Mouse (Mus musculus) heart, embryonic 15.5 days (tissue): ENCODE measurements around the gene Aanat. TPM values are rescaled to one million over a fixed set of nuclear protein-coding genes. Genes with fewer than 3 reads are reported as not detected.
A peak's percentile ranks its signal among the peaks of the same experiment; 100 is the strongest.
"Not testable (repeated sequence)": the region's sequence is repeated elsewhere in the genome, so short reads cannot be mapped to it uniquely, and the experiment has no call there.

Experiments used
- ATAC-seq: fragments of 200-750 bp; cut with Nextera tagmentation; replicated peaks from 2 replicates; pipeline ENCODE4 v1.8.0; 2017; ENCODE audit warnings: low read depth, moderate TSS enrichment; ENCODE audit not compliant: insufficient number of reproducible peaks, insufficient read depth, low FRiP score
- H3K27ac ChIP-seq: fragments of 300-500 bp; sonication (generic); 2 replicates; pipeline ENCODE4 v1.5.1; 2015; ENCODE audit warnings: mild to moderate bottlenecking, inconsistent platforms
- H3K27me3 ChIP-seq: fragments of 300-500 bp; sonication (generic); 2 replicates; pipeline ENCODE4 v1.6.1; 2015; ENCODE audit warnings: inconsistent platforms
- H3K36me3 ChIP-seq: fragments of 300-500 bp; sonication (generic); 2 replicates; pipeline ENCODE4 v1.6.1; 2015; ENCODE audit warnings: mild to moderate bottlenecking, inconsistent platforms
- H3K4me1 ChIP-seq: fragments of 300-500 bp; sonication (generic); replicated peaks from 2 replicates; pipeline ENCODE4 v1.6.1; 2015; ENCODE audit warnings: inconsistent platforms
- H3K4me2 ChIP-seq: fragments of 300-500 bp; sonication (generic); 2 replicates; pipeline ENCODE4 v1.6.1; 2015; ENCODE audit warnings: inconsistent platforms, mild to moderate bottlenecking, moderate library complexity
- H3K4me3 ChIP-seq: fragments of 300-500 bp; sonication (generic); 2 replicates; pipeline ENCODE4 v1.5.1; 2015; ENCODE audit warnings: mild to moderate bottlenecking, inconsistent platforms
- H3K9ac ChIP-seq: fragments of 300-500 bp; sonication (generic); 2 replicates; pipeline ENCODE4 v1.6.1; 2015; ENCODE audit warnings: mild to moderate bottlenecking, inconsistent platforms
- H3K9me3 ChIP-seq: fragments of 300-500 bp; sonication (generic); replicated peaks from 2 replicates; pipeline ENCODE4 v1.6.1; 2016; ENCODE audit warnings: inconsistent platforms
- WGBS: fragments of 180-500 bp; shearing (Covaris S2); methylation state at CpG from one replicate; pipeline ENCODE4 v1.1.7; 2015; ENCODE audit warnings: mixed read lengths; 5-methylcytosine and 5-hydroxymethylcytosine counted together
- polyA plus RNA-seq: library from polyadenylated mRNA; unstranded; fragments of >200 nt; fragmentation: Nextera tagmentation; extraction: Ambion mirVana; gene quantifications from 2 replicates; pipeline ENCODE4 v1.2.1, GENCODE M21; 2015

Aanat gene
- polyA plus RNA-seq, 1 experiment from 2014 or later: not detected

- H3K4me1 ChIP-seq, H3K27ac ChIP-seq: not testable (repeated sequence)
- WGBS: 73% methylated on average over 8 of the region's 8 CpGs
These were observed 50.4 kb downstream of the Aanat start for GRCm38 (mm10) chr11:116636607-116637006.

GRCm38 (mm10) chr11:116641168-116641567 lies 54.9 kb downstream of the Aanat start:
- H3K9ac ChIP-seq: no peak overlapping the region
- H3K27ac ChIP-seq: no peak overlapping the region
- H3K4me1 ChIP-seq: peaks cover 13% of the 10 kb centered on the region
- no peak overlapping the region for H3K4me3 ChIP-seq
- ATAC-seq: no peak
- no peaks in the 10 kb centered on the region for H3K9me3 ChIP-seq
- 47% methylated on average over 5 of the region's 5 CpGs for WGBS
- H3K27me3 ChIP-seq: peaks cover 15% of the 10 kb centered on the region
- no peaks in the 10 kb centered on the region for H3K36me3 ChIP-seq
- H3K4me2 ChIP-seq: no peak overlapping the region

More at GRCm38 (mm10) chr11:116636607-116637006, 50.4 kb downstream of the Aanat start:
- H3K9me3 ChIP-seq, H3K9ac ChIP-seq, H3K4me3 ChIP-seq, H3K27me3 ChIP-seq, H3K36me3 ChIP-seq, H3K4me2 ChIP-seq, ATAC-seq: not testable (repeated sequence)

GRCm38 (mm10) chr11:116641731-116642130 lies 55.5 kb downstream of the Aanat start:
- H3K27ac ChIP-seq: no peak overlapping the region
- H3K27me3 ChIP-seq: peaks cover 19% of the 10 kb centered on the region
- no peak overlapping the region for H3K4me2 ChIP-seq
- no peak for ATAC-seq
- H3K4me1 ChIP-seq: peaks cover 14% of the 10 kb centered on the region
- H3K9me3 ChIP-seq: no peaks in the 10 kb centered on the region
- H3K36me3 ChIP-seq: no peaks in the 10 kb centered on the region
- no peak overlapping the region for H3K4me3 ChIP-seq
- WGBS: 65% methylated on average over 3 of the region's 3 CpGs
- no peak overlapping the region for H3K9ac ChIP-seq

- Histone ChIP-seq H3K9me3 (no peaks in the 10 kb centered on the region), H3K36me3 (no peaks in the 10 kb centered on the region), H3K4me2 (peak overlapping the region; percentile 50), H3K9ac (no peak overlapping the region), H3K4me3 (peak overlapping the region; percentile 12; the same call in 1 of the 2 replicates), H3K27me3 (peaks cover 28% of the 10 kb centered on the region), H3K27ac (no peak overlapping the region), H3K4me1 (peaks cover 24% of the 10 kb centered on the region)
- WGBS: 34% methylated on average over 14 of the region's 14 CpGs
- ATAC-seq: peak; percentile 36
These were observed 56.7 kb downstream of the Aanat start for GRCm38 (mm10) chr11:116642681-116643578.

- Histone ChIP-seq H3K4me1 (peaks cover 28% of the 10 kb centered on the region), H3K9ac (no peak overlapping the region), H3K4me3 (peak overlapping the region; percentile 12; the same call in 1 of the 2 replicates), H3K27me3 (peaks cover 28% of the 10 kb centered on the region), H3K27ac (peak overlapping the region; percentile 26; the same call in 1 of the 2 replicates), H3K9me3 (no peaks in the 10 kb centered on the region), H3K36me3 (no peaks in the 10 kb centered on the region), H3K4me2 (peak overlapping the region; percentile 50)
- ATAC-seq: no peak
- WGBS: 14% methylated on average over 19 of the region's 19 CpGs
These were observed 57.5 kb downstream of the Aanat start for GRCm38 (mm10) chr11:116643579-116644224.

GRCm38 (mm10) chr11:116644225-116645112 lies 58.2 kb downstream of the Aanat start:
- ATAC-seq: no peak
- Histone ChIP-seq H3K9ac (no peak overlapping the region), H3K27me3 (peaks cover 33% of the 10 kb centered on the region), H3K9me3 (no peaks in the 10 kb centered on the region), H3K4me1 (peaks cover 33% of the 10 kb centered on the region), H3K4me3 (no peak overlapping the region), H3K27ac (peak overlapping the region; percentile 26; the same call in 1 of the 2 replicates), H3K4me2 (no peak overlapping the region), H3K36me3 (no peaks in the 10 kb centered on the region)
- WGBS: 54% methylated on average over 21 of the region's 21 CpGs

- Histone ChIP-seq H3K36me3 (no peaks in the 10 kb centered on the region), H3K27ac (no peak overlapping the region), H3K4me1 (peaks cover 33% of the 10 kb centered on the region), H3K4me3 (no peak overlapping the region), H3K9me3 (no peaks in the 10 kb centered on the region), H3K27me3 (peaks cover 44% of the 10 kb centered on the region), H3K9ac (no peak overlapping the region), H3K4me2 (no peak overlapping the region)
- no peak for ATAC-seq
- 56% methylated on average over 8 of the region's 8 CpGs for WGBS
These were observed 59.3 kb downstream of the Aanat start for GRCm38 (mm10) chr11:116645446-116646110.

- ATAC-seq: no peak
- no peak overlapping the region for H3K9ac ChIP-seq
- H3K4me3 ChIP-seq: no peak overlapping the region
- H3K36me3 ChIP-seq: no peaks in the 10 kb centered on the region
- no peak overlapping the region for H3K4me2 ChIP-seq
- no peak overlapping the region for H3K27ac ChIP-seq
- WGBS: 68% methylated on average over 11 of the region's 11 CpGs
- H3K9me3 ChIP-seq: no peaks in the 10 kb centered on the region
- H3K27me3 ChIP-seq: peaks cover 48% of the 10 kb centered on the region
- peaks cover 33% of the 10 kb centered on the region for H3K4me1 ChIP-seq
These were observed 59.9 kb downstream of the Aanat start for GRCm38 (mm10) chr11:116646136-116646535.

GRCm38 (mm10) chr11:116646771-116647170 lies 60.5 kb downstream of the Aanat start:
- no peak overlapping the region for H3K4me2 ChIP-seq
- peaks cover 52% of the 10 kb centered on the region for H3K27me3 ChIP-seq
- peaks cover 33% of the 10 kb centered on the region for H3K4me1 ChIP-seq
- ATAC-seq: no peak
- H3K9me3 ChIP-seq: no peaks in the 10 kb centered on the region
- no peaks in the 10 kb centered on the region for H3K36me3 ChIP-seq
- WGBS: 82% methylated on average over 7 of the region's 7 CpGs
- H3K9ac ChIP-seq: no peak overlapping the region
- H3K27ac ChIP-seq: peak overlapping the region; percentile 68
- no peak overlapping the region for H3K4me3 ChIP-seq
